Mouse (Mus musculus) cerebellum, postnatal 25 days (tissue): ENCODE measurements around the gene Mtus2.
"Not testable (repeated sequence)": the region's sequence is repeated elsewhere in the genome, so short reads cannot be mapped to it uniquely, and the experiment has no call there.

Experiments used
- DNase-seq, 2 experiments: peaks; one replicate each; pipeline ENCODE4 v3.0.0; 2021; ENCODE audit warnings: mixed read lengths in 2 of 2

The Mtus2 gene

GRCm38 (mm10) chr5:148283584-148283983, 326.5 kb downstream of the Mtus2 start:
- no peak for DNase-seq

- DNase-seq, result no peak
Measured at GRCm38 (mm10) chr5:148287529-148287928, 330.4 kb downstream of the Mtus2 start.

- no peak for DNase-seq
Measured at GRCm38 (mm10) chr5:148288804-148289203, 331.7 kb downstream of the Mtus2 start.

- no peak for DNase-seq
Measured at GRCm38 (mm10) chr5:148289951-148290350, 332.8 kb downstream of the Mtus2 start.

GRCm38 (mm10) chr5:148292862-148293261, 335.7 kb downstream of the Mtus2 start:
- no peak for DNase-seq

- peak; percentile 22 to 48 for DNase-seq
Measured at GRCm38 (mm10) chr5:148293346-148293745, 336.2 kb downstream of the Mtus2 start.

GRCm38 (mm10) chr5:148302968-148303367, 345.8 kb downstream of the Mtus2 start:
- DNase-seq, result no peak

GRCm38 (mm10) chr5:148304112-148304511, 347.0 kb downstream of the Mtus2 start:
- DNase-seq, result no peak

GRCm38 (mm10) chr5:148310790-148311189, 353.7 kb downstream of the Mtus2 start:
- no peak for DNase-seq

- no peak for DNase-seq
Measured at GRCm38 (mm10) chr5:148312443-148312842, 355.3 kb downstream of the Mtus2 start.

GRCm38 (mm10) chr5:148314931-148315330, 357.8 kb downstream of the Mtus2 start:
- no peak for DNase-seq

GRCm38 (mm10) chr5:148325317-148325885, 368.3 kb downstream of the Mtus2 start:
- peak; percentile 58 to 70 for DNase-seq

GRCm38 (mm10) chr5:148326295-148326694, 369.2 kb downstream of the Mtus2 start:
- DNase-seq, result not testable (repeated sequence)

- no peak for DNase-seq
Measured at GRCm38 (mm10) chr5:148328982-148329381, 371.9 kb downstream of the Mtus2 start.

GRCm38 (mm10) chr5:148331229-148331776, 374.2 kb downstream of the Mtus2 start:
- DNase-seq, result no peak

GRCm38 (mm10) chr5:148331926-148332621, 375.0 kb downstream of the Mtus2 start:
- DNase-seq, result no peak

GRCm38 (mm10) chr5:148332622-148332974, 375.5 kb downstream of the Mtus2 start:
- DNase-seq, result peak; percentile 76 to 87

GRCm38 (mm10) chr5:148339126-148339525, 382.0 kb downstream of the Mtus2 start:
- no peak for DNase-seq

- DNase-seq, result no peak
Measured at GRCm38 (mm10) chr5:148342061-148342741, 385.1 kb downstream of the Mtus2 start.

- DNase-seq, result no peak
Measured at GRCm38 (mm10) chr5:148344374-148344773, 387.3 kb downstream of the Mtus2 start.

- DNase-seq, result no peak
Measured at GRCm38 (mm10) chr5:148346543-148346942, 389.4 kb downstream of the Mtus2 start.

GRCm38 (mm10) chr5:148348153-148348552, 391.0 kb downstream of the Mtus2 start:
- no peak for DNase-seq

GRCm38 (mm10) chr5:148349327-148350011, 392.3 kb downstream of the Mtus2 start:
- DNase-seq, result no peak
